Mouse (Mus musculus) liver, embryonic 12.5 days (tissue): ENCODE results near the gene Ccdc172. TPM values are rescaled to one million over a fixed set of nuclear protein-coding genes. Genes with fewer than 3 reads are reported as not detected.

Source experiments
- ATAC-seq: fragments of 200-750 bp; cut with Nextera tagmentation; 2 replicates; pipeline ENCODE4 v1.8.0; 2017; ENCODE audit warnings: moderate number of reproducible peaks, mild to moderate bottlenecking, moderate library complexity
- H3K27ac ChIP-seq: fragments of 300-500 bp; sonication (generic); 2 replicates; pipeline ENCODE4 v1.5.1; 2016; ENCODE audit warnings: mild to moderate bottlenecking
- H3K27me3 ChIP-seq: fragments of 300-500 bp; sonication (generic); replicated peaks from 2 replicates; pipeline ENCODE4 v1.6.1; 2016; ENCODE audit warnings: mild to moderate bottlenecking, moderate library complexity
- H3K36me3 ChIP-seq: fragments of 300-500 bp; sonication (generic); 2 replicates; pipeline ENCODE4 v1.6.1; 2016; ENCODE audit warnings: mild to moderate bottlenecking, moderate library complexity
- H3K4me1 ChIP-seq: fragments of 300-500 bp; sonication (generic); 2 replicates; pipeline ENCODE4 v1.6.1; 2016
- H3K4me2 ChIP-seq: fragments of 300-500 bp; sonication (generic); 2 replicates; pipeline ENCODE4 v1.6.1; 2016; ENCODE audit warnings: mild to moderate bottlenecking, moderate library complexity
- H3K4me3 ChIP-seq: fragments of 300-500 bp; sonication (generic); 2 replicates; pipeline ENCODE4 v1.5.1; 2016; ENCODE audit warnings: mild to moderate bottlenecking, moderate library complexity
- H3K9ac ChIP-seq: fragments of 300-500 bp; sonication (generic); 2 replicates; pipeline ENCODE4 v1.6.1; 2016; ENCODE audit warnings: mild to moderate bottlenecking, moderate library complexity
- H3K9me3 ChIP-seq: fragments of 300-500 bp; sonication (generic); replicated peaks from 2 replicates; pipeline ENCODE4 v1.6.1; 2016; ENCODE audit warnings: mild to moderate bottlenecking, moderate library complexity
- WGBS: fragments of 180-500 bp; shearing (Covaris S2); methylation state at CpG from one replicate; pipeline ENCODE4 v1.1.7; 2016; ENCODE audit not compliant: insufficient replicate concordance; 5-methylcytosine and 5-hydroxymethylcytosine counted together
- polyA plus RNA-seq: library from polyadenylated mRNA; unstranded; fragments of >200 nt; fragmentation: Nextera tagmentation; extraction: Ambion mirVana; gene quantifications from 2 replicates; pipeline ENCODE4 v1.2.1, GENCODE M21; 2016

Gene Ccdc172
- not detected in 2 replicates for polyA plus RNA-seq

DNA sequence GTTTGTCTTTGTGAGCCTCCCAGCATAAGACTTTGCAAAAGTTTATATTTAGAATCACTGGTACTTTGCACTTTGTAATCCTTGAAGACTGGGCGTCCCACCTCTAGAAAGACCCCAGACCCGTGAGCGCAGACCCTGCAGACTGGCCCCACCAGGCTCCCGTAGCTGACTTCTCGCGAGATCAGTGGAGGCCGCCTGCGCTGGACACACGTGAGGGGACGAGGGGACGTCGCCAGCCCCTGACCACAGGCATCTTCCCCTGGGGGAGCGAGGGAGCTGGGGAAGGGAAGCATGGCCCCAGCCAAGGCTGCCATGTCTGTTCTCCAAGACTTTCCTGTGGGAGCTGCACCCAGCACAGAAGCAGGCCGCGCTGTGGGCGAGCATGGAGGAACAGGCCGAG is at the start of gene Ccdc172:
TSS of gene Ccdc172 (plus strand) at position 176 of the 400 bp plus-strand sequence.
- no peak within 1 kb of the TSS for H3K9ac ChIP-seq
- no peaks in the 10 kb centered on the region for H3K9me3 ChIP-seq
- H3K27me3 ChIP-seq = no peaks in the 10 kb centered on the region
- H3K27ac ChIP-seq = no peak within 1 kb of the TSS
- H3K4me1 ChIP-seq = no peaks in the 10 kb centered on the region
- no peak for ATAC-seq
- no peak within 1 kb of the TSS for H3K4me3 ChIP-seq
- no peaks in the 10 kb centered on the region for H3K36me3 ChIP-seq
- no peak within 1 kb of the TSS for H3K4me2 ChIP-seq
- WGBS = 75% methylated on average over 17 of the region's 17 CpGs

- no peaks in the 10 kb centered on the region for H3K27me3 ChIP-seq
- H3K27ac ChIP-seq = no peak overlapping the region
- ATAC-seq = no peak
- H3K4me3 ChIP-seq = no peak overlapping the region
- H3K4me1 ChIP-seq = no peaks in the 10 kb centered on the region
- no peak overlapping the region for H3K9ac ChIP-seq
- H3K9me3 ChIP-seq = no peaks in the 10 kb centered on the region
- WGBS = 71% methylated on average over 3 of the region's 3 CpGs
- no peaks in the 10 kb centered on the region for H3K36me3 ChIP-seq
- no peak overlapping the region for H3K4me2 ChIP-seq
Measured at GRCm38 (mm10) chr19:58463755-58464154, 48.0 kb upstream of the Ccdc172 start.

GRCm38 (mm10) chr19:58468331-58468730 is 43.5 kb upstream of the Ccdc172 start:
- 23% methylated on average over 2 of the region's 2 CpGs for WGBS
- no peak overlapping the region for H3K27ac ChIP-seq
- no peaks in the 10 kb centered on the region for H3K4me1 ChIP-seq
- no peak overlapping the region for H3K4me3 ChIP-seq
- no peaks in the 10 kb centered on the region for H3K9me3 ChIP-seq
- no peak overlapping the region for H3K4me2 ChIP-seq
- no peaks in the 10 kb centered on the region for H3K36me3 ChIP-seq
- no peak overlapping the region for H3K9ac ChIP-seq
- no peaks in the 10 kb centered on the region for H3K27me3 ChIP-seq
- no peak for ATAC-seq

- Histone ChIP-seq H3K4me2 (no peak overlapping the region), H3K4me1 (no peaks in the 10 kb centered on the region), H3K36me3 (no peaks in the 10 kb centered on the region), H3K4me3 (no peak overlapping the region), H3K9me3 (no peaks in the 10 kb centered on the region), H3K27ac (no peak overlapping the region), H3K27me3 (no peaks in the 10 kb centered on the region), H3K9ac (no peak overlapping the region)
- no peak for ATAC-seq
- WGBS = 16% methylated on average over 12 of the region's 12 CpGs
Measured at GRCm38 (mm10) chr19:58469421-58469820, 42.4 kb upstream of the Ccdc172 start.

- H3K27me3 ChIP-seq = no peaks in the 10 kb centered on the region
Measured at GRCm38 (mm10) chr19:58474251-58474650, 37.5 kb upstream of the Ccdc172 start.

GRCm38 (mm10) chr19:58482373-58482977 is 29.3 kb upstream of the Ccdc172 start:
- Histone ChIP-seq H3K4me2 (no peak overlapping the region), H3K9ac (no peak overlapping the region), H3K36me3 (no peaks in the 10 kb centered on the region), H3K4me3 (no peak overlapping the region), H3K4me1 (no peaks in the 10 kb centered on the region), H3K9me3 (no peaks in the 10 kb centered on the region), H3K27ac (no peak overlapping the region), H3K27me3 (no peaks in the 10 kb centered on the region)
- no peak for ATAC-seq
- WGBS = 60% methylated on average over 9 of the region's 9 CpGs

More at GRCm38 (mm10) chr19:58474251-58474650, 37.5 kb upstream of the Ccdc172 start:
- Histone ChIP-seq H3K4me3 (no peak overlapping the region), H3K4me1 (no peaks in the 10 kb centered on the region), H3K27ac (no peak overlapping the region), H3K4me2 (no peak overlapping the region), H3K36me3 (no peaks in the 10 kb centered on the region), H3K9ac (no peak overlapping the region), H3K9me3 (no peaks in the 10 kb centered on the region)
- ATAC-seq = no peak
- 52% methylated on average over 3 of the region's 3 CpGs for WGBS

DNA sequence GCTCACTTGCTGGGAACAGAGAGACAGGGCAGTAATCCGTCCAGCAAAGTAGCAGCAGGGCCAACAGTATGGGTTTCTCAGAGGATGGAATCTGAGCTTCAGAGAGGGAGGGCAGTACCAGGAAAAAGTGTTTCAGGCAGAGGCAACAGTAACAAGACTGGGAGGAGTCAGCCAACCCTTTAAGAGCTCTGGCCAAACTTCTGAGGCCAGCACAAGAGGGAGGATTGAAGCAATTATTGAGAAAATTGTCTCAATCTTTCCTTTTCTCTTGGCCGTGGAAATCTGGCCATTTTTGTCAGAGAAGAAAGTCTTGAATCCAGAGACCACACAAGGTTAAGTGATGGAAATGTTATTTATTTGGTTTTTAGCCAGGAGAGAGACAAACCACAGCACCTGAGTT is 25.1 kb upstream of the Ccdc172 start:
- Histone ChIP-seq H3K9me3 (0 out of 2 replicates have a peak, but pooled peaks cover 4% of the 10 kb centered on the region), H3K4me3 (no peak overlapping the region), H3K27ac (no peak overlapping the region), H3K36me3 (no peaks in the 10 kb centered on the region), H3K4me2 (no peak overlapping the region), H3K4me1 (no peaks in the 10 kb centered on the region), H3K9ac (no peak overlapping the region), H3K27me3 (no peaks in the 10 kb centered on the region)
- 47% methylated on average over 2 of the region's 2 CpGs for WGBS
- ATAC-seq = no peak

DNA sequence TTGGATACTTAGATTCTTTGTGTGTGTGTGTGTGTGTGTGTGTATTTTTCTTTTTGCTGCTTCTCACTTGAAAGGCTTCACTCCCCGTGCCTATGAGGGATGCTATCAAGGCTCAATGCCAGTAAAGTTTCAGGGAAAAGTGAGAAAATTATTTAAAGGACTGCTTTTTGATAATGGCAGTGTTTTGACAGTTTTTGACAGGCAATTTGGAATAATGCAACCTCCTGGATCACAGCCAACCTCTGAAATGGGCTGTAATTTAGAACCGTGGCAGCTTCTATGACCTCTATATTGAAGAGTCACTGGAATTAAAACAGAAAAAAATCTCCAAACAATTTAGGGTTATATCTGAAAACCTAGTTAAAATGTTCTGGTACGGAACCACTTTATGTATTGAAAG is 14.7 kb upstream of the Ccdc172 start:
- Histone ChIP-seq H3K27me3 (no peaks in the 10 kb centered on the region), H3K4me1 (no peaks in the 10 kb centered on the region), H3K4me3 (no peak overlapping the region), H3K36me3 (no peaks in the 10 kb centered on the region), H3K27ac (no peak overlapping the region), H3K4me2 (no peak overlapping the region), H3K9ac (no peak overlapping the region), H3K9me3 (no peaks in the 10 kb centered on the region)
- no peak for ATAC-seq
- 49% methylated on average over 3 of the region's 3 CpGs for WGBS

DNA sequence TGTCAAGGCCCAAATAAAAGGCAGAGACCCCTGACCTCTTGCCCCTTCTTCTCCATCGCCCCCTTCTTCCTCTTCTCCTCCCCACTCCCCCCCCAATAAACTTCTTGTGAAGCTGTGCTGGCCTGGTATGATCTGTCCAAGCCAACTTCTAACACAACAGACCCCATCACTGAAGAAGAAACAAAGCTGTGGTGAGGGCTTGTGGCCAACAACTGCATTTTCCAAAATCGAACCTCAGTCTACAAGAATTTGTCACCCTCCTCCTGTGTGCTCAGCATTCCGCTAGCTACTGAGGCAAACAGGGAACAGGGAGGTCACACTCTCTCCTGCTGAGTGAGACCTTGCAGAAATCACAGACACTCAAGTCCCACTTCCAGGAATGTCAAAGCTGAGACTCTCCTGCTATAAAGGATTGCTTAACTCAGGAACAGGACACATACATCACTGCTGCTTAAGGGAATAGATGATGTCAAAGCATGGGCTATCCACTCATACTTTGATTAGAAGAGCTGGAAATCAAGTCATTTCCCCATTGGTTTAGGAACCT is 12.3 kb upstream of the Ccdc172 start:
- no peaks in the 10 kb centered on the region for H3K4me1 ChIP-seq
- H3K4me3 ChIP-seq = no peak overlapping the region
- no peak overlapping the region for H3K27ac ChIP-seq
- WGBS = 61% methylated on average over 3 of the region's 3 CpGs
- H3K36me3 ChIP-seq = no peaks in the 10 kb centered on the region
- no peak overlapping the region for H3K4me2 ChIP-seq
- no peak for ATAC-seq
- no peak overlapping the region for H3K9ac ChIP-seq
- no peaks in the 10 kb centered on the region for H3K9me3 ChIP-seq
- H3K27me3 ChIP-seq = no peaks in the 10 kb centered on the region

- no peak overlapping the region for H3K4me3 ChIP-seq
- no peak overlapping the region for H3K4me2 ChIP-seq
- ATAC-seq = no peak
- H3K9me3 ChIP-seq = no peaks in the 10 kb centered on the region
- no peaks in the 10 kb centered on the region for H3K4me1 ChIP-seq
- H3K27ac ChIP-seq = no peak overlapping the region
- H3K27me3 ChIP-seq = no peaks in the 10 kb centered on the region
- H3K36me3 ChIP-seq = no peaks in the 10 kb centered on the region
- WGBS = 59% methylated on average over 2 of the region's 2 CpGs
- H3K9ac ChIP-seq = no peak overlapping the region
Measured at GRCm38 (mm10) chr19:58500049-58500448, 11.7 kb upstream of the Ccdc172 start.

DNA sequence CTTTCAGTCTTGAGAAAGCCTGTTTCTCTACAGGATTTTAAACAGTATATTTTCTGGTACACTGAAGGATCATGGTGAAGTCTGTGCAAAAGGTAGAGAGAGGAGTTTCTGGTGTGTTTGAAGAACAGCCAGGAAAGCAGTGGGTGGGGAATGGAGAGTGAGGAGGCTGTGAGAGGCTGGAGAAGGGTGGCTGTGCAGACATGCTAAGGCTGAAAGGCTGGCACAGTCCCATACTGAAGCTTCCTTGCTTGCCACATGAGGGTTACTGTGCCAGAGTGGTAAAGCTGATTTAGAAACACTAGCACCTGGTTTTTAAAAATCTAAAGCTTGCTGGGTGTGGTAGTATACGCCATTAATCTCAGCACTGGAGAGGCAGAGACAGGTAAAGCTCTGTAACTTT is 9.9 kb downstream of the Ccdc172 start:
- Histone ChIP-seq H3K27ac (no peak overlapping the region), H3K27me3 (no peaks in the 10 kb centered on the region), H3K9ac (no peak overlapping the region), H3K4me1 (no peaks in the 10 kb centered on the region), H3K4me3 (no peak overlapping the region), H3K4me2 (no peak overlapping the region), H3K36me3 (no peaks in the 10 kb centered on the region), H3K9me3 (no peaks in the 10 kb centered on the region)
- no peak for ATAC-seq
- 53% methylated on average over 1 of the region's 1 CpGs for WGBS

- no peak for ATAC-seq
- no peaks in the 10 kb centered on the region for H3K9me3 ChIP-seq
- H3K27ac ChIP-seq = no peak overlapping the region
- 59% methylated on average over 12 of the region's 12 CpGs for whole genome bisulfite sequencing
- H3K4me1 ChIP-seq = no peaks in the 10 kb centered on the region
- no peak overlapping the region for H3K4me2 ChIP-seq
- H3K9ac ChIP-seq = no peak overlapping the region
- no peaks in the 10 kb centered on the region for H3K36me3 ChIP-seq
- no peaks in the 10 kb centered on the region for H3K27me3 ChIP-seq
- H3K4me3 ChIP-seq = no peak overlapping the region
Measured at GRCm38 (mm10) chr19:58523736-58524394, 12.1 kb downstream of the Ccdc172 start.
